Mouse (Mus musculus) cerebellum, adult (tissue): ENCODE measurements around the gene Cfap20.

Source experiments
- ATAC-seq: cut with Nextera tagmentation; 2 replicates; pipeline ENCODE4 v1.9.2; 2017; ENCODE audit warnings: mild to moderate bottlenecking, moderate library complexity, mixed read lengths; ENCODE audit not compliant: insufficient number of reproducible peaks, low FRiP score, low TSS enrichment

Gene Cfap20

GRCm38 (mm10) chr8:95376309-95376999 is 58.2 kb downstream of the Cfap20 start:
- ATAC-seq = no peak

DNA sequence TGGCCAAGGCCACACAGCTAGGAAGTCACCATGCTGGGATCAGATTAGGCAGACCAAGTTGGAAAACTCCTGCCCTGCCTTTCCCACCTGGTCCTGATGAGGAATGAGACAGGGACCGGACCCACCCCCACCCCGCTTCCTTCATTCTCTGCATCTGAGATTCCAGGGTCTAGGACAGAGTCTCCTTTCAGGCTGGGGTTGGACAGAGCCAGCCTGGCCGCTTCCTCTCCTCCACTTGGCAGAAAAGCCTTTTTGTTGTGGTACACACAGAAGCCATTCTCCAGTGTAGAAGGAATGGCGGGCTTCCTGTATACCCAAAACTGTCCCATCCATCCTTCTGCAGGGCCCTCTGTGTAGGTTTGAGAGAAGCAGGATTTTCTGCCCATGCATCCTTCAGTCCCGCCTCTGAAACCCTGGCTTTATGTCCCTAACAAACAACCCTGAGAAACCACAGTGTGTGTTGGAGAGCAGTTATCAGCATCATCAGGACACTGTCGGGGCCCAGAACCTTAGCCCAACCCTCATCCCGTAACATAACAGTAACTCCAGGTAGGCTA is 59.2 kb downstream of the Cfap20 start:
- ATAC-seq = no peak

GRCm38 (mm10) chr8:95374429-95374828 is 60.2 kb downstream of the Cfap20 start:
- no peak for ATAC-seq

GRCm38 (mm10) chr8:95373389-95374002 is 61.2 kb downstream of the Cfap20 start:
- no peak for ATAC-seq
